Mouse (Mus musculus) adipocyte (in vitro differentiated cells): Measurements from ENCODE around the gene Prkd3.

Source experiments
- DNase-seq: peaks from one replicate; pipeline ENCODE4 v3.0.0-alpha.2; 2016; ENCODE audit warnings: low spot score

Prkd3 gene

DNA sequence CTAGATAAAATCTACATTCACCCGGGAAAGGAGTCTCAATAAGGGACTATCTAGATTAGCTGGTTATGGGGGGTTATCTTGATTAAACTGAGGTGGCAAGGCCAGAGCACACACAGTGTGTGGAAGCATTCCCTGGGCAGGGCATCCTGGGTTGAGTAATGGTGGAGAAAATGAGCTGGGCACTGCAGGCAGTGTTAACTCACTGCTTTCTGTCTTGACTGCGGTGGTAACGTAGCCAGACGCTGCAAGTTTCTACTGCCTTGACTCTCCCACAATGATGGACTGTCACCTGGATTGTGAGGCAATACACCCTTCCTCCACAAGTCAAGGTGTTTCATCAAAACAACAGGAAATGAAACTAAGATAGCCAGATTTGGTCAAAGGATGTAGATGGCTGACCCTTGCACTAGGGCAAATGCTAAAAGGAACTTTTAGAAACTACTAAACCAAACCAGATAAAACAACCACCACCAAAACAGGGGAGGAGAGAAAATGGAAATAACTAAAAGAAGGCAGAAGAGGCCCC, 20.8 kb downstream of the Prkd3 start:
- no peak for DNase-seq

- DNase-seq, result no peak
Measured at GRCm38 (mm10) chr17:78999189-78999588, 21.4 kb downstream of the Prkd3 start.

DNA sequence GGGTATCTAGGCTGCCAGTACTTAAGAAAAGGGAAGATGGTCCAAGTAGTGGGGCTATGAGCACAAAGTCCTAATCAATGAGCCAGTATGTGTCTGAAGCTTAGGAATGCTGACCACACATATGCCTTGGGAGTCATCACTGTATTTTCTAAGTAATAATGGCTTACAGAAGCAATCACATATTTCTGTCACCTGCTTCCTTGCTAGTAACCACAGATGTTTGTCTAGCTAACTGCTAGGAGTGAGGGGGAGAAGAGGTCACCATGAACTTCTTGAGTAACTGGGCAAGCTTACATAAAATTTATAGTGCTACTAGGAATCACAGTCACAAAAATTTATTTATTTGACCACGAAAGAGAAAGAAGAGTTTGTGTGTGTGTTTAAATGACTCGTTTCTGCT, 22.5 kb downstream of the Prkd3 start:
- no peak for DNase-seq

DNA sequence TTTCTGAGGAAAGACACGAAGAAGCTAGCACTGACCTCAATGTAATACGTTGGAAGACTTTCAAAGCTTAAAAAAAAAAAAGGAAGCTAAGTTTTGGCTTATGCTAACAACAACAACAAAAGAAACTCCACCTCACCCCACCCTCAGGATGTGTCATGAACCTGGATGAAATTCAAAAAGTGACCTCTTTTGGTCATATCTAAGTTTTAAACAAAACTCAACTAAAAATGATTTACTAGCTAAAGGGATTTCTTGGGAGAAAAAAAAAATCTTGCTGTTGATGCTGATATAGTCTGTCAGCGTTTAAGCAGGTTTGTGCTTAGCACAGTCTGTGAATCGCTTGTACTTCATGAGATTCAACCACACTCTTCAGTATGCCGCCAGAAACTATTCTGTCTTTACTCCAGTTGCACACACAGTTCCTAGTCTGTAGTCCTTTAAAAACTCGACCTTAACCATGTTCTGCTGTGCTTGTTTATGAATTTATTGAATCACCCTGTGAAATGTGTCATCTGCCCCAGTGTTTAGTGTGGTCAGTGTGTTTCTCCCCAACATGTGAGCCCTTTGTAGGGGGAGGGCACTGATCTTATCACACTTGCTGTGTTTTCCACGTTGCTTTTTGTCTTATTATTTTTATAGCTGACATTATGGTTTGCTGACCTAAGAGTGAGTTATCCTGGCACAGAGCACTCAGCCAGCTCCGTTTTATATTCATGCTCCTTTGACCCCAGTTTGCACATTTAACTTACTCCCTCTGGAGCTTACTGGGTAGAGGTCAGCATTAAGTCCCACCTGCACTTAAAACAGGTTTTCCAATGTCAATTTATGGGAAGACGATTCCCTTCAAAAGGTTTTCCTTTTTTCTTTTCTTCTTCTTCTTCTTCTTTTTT, 25.4 kb downstream of the Prkd3 start:
- DNase-seq, result peak; percentile 41

- no peak for DNase-seq
Measured at GRCm38 (mm10) chr17:78994382-78994781, 26.2 kb downstream of the Prkd3 start.

- DNase-seq, result no peak
Measured at GRCm38 (mm10) chr17:78993670-78994069, 26.9 kb downstream of the Prkd3 start.

DNA sequence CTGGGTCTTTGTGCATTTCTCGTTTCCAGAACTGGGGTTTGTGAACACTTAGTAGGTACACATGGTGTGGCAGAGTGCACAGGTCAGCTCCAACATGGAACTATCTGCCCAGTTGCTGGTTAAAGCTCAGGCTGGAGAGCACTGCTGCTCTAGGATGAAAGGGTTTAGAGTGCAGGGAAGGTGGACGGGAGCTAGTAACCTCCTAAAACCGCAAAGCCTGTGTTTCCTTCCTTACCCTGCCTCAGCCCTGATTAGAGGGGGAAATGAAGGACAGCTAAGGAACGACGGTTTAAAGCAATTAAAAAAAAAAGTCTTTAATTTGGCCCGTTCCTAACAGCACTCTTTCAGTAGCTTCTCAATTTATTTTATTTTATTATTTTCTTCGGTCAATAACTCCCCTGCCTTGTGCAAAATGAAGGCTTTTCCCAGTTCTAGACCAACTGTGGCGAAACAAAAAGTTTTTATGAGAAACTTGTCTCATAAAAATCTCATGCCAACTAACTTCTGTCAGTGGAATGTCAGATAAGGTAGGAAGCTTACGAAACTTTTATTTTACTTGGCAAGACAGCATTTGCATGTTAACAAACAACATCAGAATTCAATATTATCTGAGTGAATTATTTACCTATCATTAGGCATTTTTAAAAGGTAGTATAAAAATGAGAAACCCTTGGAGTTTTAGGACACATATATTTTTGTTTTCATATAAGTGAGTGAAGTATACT, 28.2 kb downstream of the Prkd3 start:
- DNase-seq, result no peak

DNA sequence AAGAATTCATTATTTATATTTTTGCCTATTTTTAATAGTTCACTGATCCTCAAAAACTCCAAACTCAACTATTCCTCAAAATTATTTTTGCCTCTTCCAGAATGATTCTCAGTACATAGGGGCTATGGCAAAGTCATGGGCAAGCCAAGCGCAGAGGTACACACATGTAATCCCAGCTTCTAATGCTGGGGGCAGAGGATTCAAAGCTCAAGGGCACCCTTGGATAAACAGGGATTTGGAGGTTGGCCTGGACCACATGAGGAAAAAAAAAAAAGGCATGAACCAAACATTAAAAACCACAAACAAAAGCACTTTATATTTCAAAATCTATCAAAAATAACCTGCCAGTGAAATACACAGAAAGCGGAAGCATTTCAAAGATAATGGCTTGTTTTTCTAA, 29.1 kb downstream of the Prkd3 start:
- no peak for DNase-seq

DNA sequence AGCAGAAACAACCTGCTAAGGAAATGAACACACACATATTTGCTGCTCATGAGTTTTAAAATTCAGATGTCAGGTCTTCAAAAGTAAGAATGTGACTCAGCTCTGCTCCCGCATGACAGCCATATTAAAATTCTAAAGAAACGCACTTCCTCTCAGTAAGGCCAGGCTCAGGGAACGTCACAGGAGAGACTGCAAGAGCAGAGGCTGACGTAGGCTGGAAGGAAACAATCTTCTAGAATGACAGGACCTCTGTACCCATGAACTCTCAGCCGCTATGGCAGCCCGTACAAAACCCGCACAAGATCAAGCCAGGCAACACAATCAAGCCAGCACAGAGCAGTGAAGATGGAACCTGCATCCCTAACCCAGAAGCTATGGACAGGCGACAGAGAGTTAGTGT, 31.6 kb downstream of the Prkd3 start:
- no peak for DNase-seq

DNA sequence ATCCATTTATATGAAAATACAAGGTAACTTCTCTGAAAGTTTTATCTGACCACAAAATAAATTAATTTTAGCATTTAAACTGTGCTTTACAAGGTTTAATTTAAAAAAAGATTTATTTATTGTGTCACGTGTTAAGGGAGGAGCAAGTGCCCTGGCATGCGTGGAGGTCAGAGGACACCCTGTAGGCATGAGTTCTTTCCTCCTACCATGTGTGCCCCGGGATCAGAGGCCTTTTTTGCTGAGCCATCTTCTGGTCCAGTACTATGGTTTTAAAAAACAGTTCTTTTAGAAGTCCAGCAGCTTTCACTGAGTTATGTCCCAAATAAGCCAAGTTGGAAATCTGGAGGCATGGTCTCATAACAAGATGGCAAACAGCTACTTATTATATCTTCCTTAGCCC, 36.9 kb downstream of the Prkd3 start:
- DNase-seq, result no peak

GRCm38 (mm10) chr17:78983166-78983565, 37.5 kb downstream of the Prkd3 start:
- DNase-seq, result no peak

DNA sequence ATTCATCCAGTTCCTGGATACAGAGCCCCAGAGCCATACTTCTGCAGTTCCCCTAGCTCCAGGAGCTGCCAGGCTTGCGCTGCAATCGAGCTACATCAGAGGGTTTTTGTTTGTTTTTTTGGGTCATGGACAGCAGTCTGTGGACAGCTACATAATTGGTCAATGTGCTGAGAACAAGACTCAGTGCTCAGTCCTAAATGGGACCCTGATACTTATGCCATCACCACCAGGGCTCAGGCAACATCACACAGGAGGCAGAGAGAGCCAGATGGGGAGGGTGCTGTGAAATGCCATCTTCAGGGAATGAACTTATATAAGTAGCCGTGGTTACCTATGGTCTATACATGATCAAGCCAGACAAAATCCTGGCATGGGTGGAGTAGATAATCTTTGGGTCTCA, 52.1 kb downstream of the Prkd3 start:
- DNase-seq, result no peak

GRCm38 (mm10) chr17:78966092-78966883, 54.3 kb downstream of the Prkd3 start:
- DNase-seq, result no peak

DNA sequence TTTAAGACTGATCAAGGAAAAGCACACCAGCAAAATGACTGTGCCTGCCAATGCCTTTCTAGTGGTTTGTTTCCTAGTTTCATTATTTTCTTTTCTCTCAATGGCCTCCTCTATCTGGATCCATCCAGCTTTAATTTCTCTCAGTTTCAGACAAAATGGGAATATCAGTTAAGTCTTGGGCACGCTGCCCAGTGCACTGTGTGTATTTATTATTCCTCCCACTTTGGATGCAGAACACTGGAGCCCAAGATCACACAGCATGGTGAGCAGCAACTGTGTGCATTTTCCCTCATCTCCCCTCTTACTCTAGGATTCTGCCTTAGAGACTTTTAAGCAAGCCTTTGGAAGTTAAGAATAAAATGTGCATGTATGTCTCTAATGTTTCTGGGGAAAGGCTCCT, 56.2 kb downstream of the Prkd3 start:
- DNase-seq, result no peak

GRCm38 (mm10) chr17:78959473-78959872, 61.1 kb downstream of the Prkd3 start:
- DNase-seq, result no peak

DNA sequence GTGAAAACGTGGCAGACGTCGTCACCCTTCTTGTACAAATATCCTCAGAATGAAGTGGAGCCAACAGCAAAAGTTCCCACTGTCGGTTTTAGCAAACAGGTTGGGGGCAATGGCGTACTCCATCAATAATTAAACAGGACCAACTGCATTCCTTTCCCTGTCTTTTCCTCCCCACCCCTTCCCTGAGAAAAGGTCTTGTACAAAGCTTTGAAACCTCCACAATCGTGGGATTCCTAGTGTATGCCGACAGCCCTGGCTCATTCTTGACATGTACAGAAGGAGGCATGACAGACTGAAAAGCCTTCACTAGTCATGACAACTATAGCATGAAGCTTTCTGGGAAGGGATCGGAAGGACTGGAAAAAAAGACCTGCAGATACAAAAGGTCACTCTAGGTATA, 67.4 kb downstream of the Prkd3 start:
- no peak for DNase-seq

DNA sequence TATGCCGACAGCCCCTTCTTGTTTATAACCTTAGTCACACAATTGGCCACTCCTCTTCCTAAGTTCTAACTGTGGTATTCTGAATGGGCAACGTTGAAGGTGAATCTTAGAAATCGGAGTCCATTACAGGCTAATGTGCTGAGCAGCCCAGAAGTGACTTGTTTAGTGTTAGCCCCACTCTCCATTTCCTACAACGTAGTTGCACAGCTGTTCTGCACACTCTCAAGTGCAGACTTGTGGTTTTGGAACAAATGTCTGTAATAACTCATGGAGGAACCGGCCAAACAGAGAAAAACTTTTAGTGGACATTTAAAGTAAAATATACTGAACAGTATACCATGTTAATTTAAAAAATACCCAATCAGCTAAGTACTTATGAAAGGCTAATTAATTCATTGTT, 68.5 kb downstream of the Prkd3 start:
- no peak for DNase-seq

GRCm38 (mm10) chr17:78951225-78951624, 69.4 kb downstream of the Prkd3 start:
- no peak for DNase-seq

- DNase-seq, result no peak
Measured at GRCm38 (mm10) chr17:78942579-78942978, 78.0 kb downstream of the Prkd3 start.

DNA sequence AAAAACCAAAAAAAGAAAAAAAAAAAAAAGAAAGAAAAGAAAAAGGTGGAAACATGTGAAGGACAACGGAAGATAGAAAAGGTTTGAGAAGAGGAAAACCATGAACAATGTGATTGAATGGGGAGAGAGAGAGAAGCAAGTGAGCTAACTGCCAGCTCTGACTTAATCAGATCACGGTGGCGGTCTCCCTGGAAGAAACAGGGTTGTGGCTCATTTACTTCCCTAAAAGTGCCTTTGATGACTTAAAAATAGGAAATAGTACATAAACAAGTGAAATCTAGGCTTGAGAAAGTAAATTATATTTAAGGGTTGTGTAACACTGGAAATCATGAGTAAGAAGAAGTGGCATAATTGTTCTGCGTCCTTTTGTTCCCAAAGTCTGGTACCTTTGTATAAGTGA, 81.7 kb downstream of the Prkd3 start:
- no peak for DNase-seq

GRCm38 (mm10) chr17:78937229-78937853, 83.3 kb downstream of the Prkd3 start:
- DNase-seq, result no peak
